In genomic region chr9:44494863-44495809, GRCm38 (mm10) we compare ENCODE assay signal across 8 mouse cellular contexts. TPM values are rescaled to one million over a fixed set of nuclear protein-coding genes. Genes with fewer than 3 reads are reported as not detected.
DNase-seq lines count a peak whose midpoint lies in the region; ATAC-seq and TF ChIP-seq lines count a peak whose summit lies in the region.
"Had no signal": no experiment of that assay in that cellular context is flagged by ENCODE, and none has a peak within 500 bp of the region (broad histone marks: within the 10 kb centered on the region; RNA-seq: fewer than 3 reads in every experiment).

No protein-coding gene starts in this region.

- H3K4me3 ChIP-seq in embryonic fibroblast, embryonic 13.5 days (ENCODE audit: insufficient read depth, low read length): no peak overlapping the region
- H3K4me3 ChIP-seq: erythroblast, embryonic 14.5 days had no signal

- peaks cover 25% of the 10 kb centered on the region for H3K4me1 ChIP-seq in embryonic fibroblast, embryonic 13.5 days (ENCODE audit: control insufficient read depth, insufficient read depth, low read length)

- peak; percentile 30 for ATAC-seq in inflammation-experienced regulatory T-cells, adult 6 months

- peak overlapping the region; percentile 24 for H3K27ac ChIP-seq in embryonic fibroblast, embryonic 13.5 days (ENCODE audit: insufficient read depth, low read length)

- DNase-seq in left cerebral cortex, postnatal 4 days: peak; percentile 51
- no peak for DNase-seq in left cerebral cortex, postnatal 14 days (ENCODE audit: low spot score in 2 of 2)
- DNase-seq in ZHBTc4 (ENCODE audit: low read depth, low spot score): peak; percentile 53
- DNase-seq in lung, postnatal 36 days: peak; percentile 80
- no peak for DNase-seq in spleen, postnatal 14 days (ENCODE audit: low spot score in 2 of 2)

- intact Hi-C loops in left cerebral cortex, postnatal 4 days (cut with DNase I): no loop called here
- intact Hi-C loops in left cerebral cortex, postnatal 14 days (cut with DNase I): no loop called here

- TF ChIP-seq CTCF in embryonic fibroblast, embryonic 13.5 days (IDR thresholded peaks at IDR 0.05; ENCODE audit: borderline replicate concordance, insufficient read depth, low read length): no peak

- TF ChIP-seq POLR2A in embryonic fibroblast, embryonic 13.5 days (IDR thresholded peaks at IDR 0.05; ENCODE audit: low read depth, low read length): no peak

RNA-seq across cellular contexts. Expression of gene Bcl9l, which starts 12.5 kb away (rescaled TPM):
- 100 to 1,000 TPM; 109 to 113 TPM for total RNA-seq in left cerebral cortex, postnatal 4 days (2021)
- 10 to 100 TPM; 76.2 to 84.8 TPM for total RNA-seq in left cerebral cortex, postnatal 14 days (2021)
- polyA plus RNA-seq in embryonic fibroblast, embryonic 13.5 days (2011; ENCODE audit: insufficient read length, low read depth, missing spikeins): 56.0 and 61.6 TPM in 2 replicates
- polyA plus RNA-seq in inflammation-experienced regulatory T-cells, adult 6 months (2017; shearing (Covaris generic)): 10 to 100 TPM; 11.1 to 12.4 (median 12.2) TPM

RNA-seq across cellular contexts. Expression of gene Upk2, which starts 40.4 kb away (rescaled TPM):
- total RNA-seq in left cerebral cortex, postnatal 4 days (2021): not detected
- not detected for total RNA-seq in left cerebral cortex, postnatal 14 days (2021)
- polyA plus RNA-seq in embryonic fibroblast, embryonic 13.5 days (2011; ENCODE audit: insufficient read length, low read depth, missing spikeins): not detected in 2 replicates
- not detected for polyA plus RNA-seq in inflammation-experienced regulatory T-cells, adult 6 months (2017; shearing (Covaris generic))
- polyA plus RNA-seq: erythroblast, embryonic 14.5 days had no signal

RNA-seq across cellular contexts. Expression of gene Foxr1, which starts 54.2 kb away (rescaled TPM):
- not detected for total RNA-seq in left cerebral cortex, postnatal 4 days (2021)
- total RNA-seq in left cerebral cortex, postnatal 14 days (2021): not detected
- not detected in 2 replicates for polyA plus RNA-seq in embryonic fibroblast, embryonic 13.5 days (2011; ENCODE audit: insufficient read length, low read depth, missing spikeins)
- under 1 TPM in 2 of 3 experiments, not detected in 1; 0.17 to 0.72 TPM for polyA plus RNA-seq in inflammation-experienced regulatory T-cells, adult 6 months (2017; shearing (Covaris generic))
- polyA plus RNA-seq: erythroblast, embryonic 14.5 days had no signal

Comparison
In these comparisons a context has a peak if more than half of its experiments do, and no peak if none do; other contexts are left out.
1. DNase-seq: peak in left cerebral cortex, postnatal 4 days (single experiment), ZHBTc4 (single experiment) and lung, postnatal 36 days (single experiment); none in left cerebral cortex, postnatal 14 days (0 of 2) and spleen, postnatal 14 days (0 of 2).